Mouse (Mus musculus) heart, postnatal 0 days (tissue): ENCODE measurements around the gene Tet2. TPM values are rescaled to one million over a fixed set of nuclear protein-coding genes. Genes with fewer than 3 reads are reported as not detected.

Source experiments
- ATAC-seq: fragments of 200-750 bp; cut with Nextera tagmentation; 2 replicates; pipeline ENCODE4 v1.8.0; 2017; ENCODE audit warnings: low read depth, moderate number of reproducible peaks, moderate library complexity; ENCODE audit not compliant: insufficient read depth
- DNase-seq: peaks from one replicate; pipeline ENCODE4 v3.0.0-alpha.2; 2016; ENCODE audit warnings: low spot score
- H3K27ac ChIP-seq: fragments of 300-500 bp; sonication (generic); 2 replicates; pipeline ENCODE4 v1.5.1; 2014; ENCODE audit warnings: low read depth, mild to moderate bottlenecking
- H3K27me3 ChIP-seq: fragments of 300-500 bp; sonication (generic); 2 replicates; pipeline ENCODE4 v1.6.1; 2014; ENCODE audit warnings: low read length, mixed read lengths; ENCODE audit not compliant: control insufficient read depth, insufficient read depth
- H3K36me3 ChIP-seq: fragments of 300-500 bp; sonication (generic); replicated peaks from 2 replicates; pipeline ENCODE4 v1.6.1; 2014; ENCODE audit warnings: low read length, mixed read lengths; ENCODE audit not compliant: control insufficient read depth, insufficient read depth
- H3K4me1 ChIP-seq: fragments of 300-500 bp; sonication (generic); 2 replicates; pipeline ENCODE4 v1.6.1; 2014; ENCODE audit warnings: antibody characterized with exemption; ENCODE audit not compliant: control insufficient read depth, insufficient read depth
- H3K4me2 ChIP-seq: fragments of 300-500 bp; sonication (generic); 2 replicates; pipeline ENCODE4 v1.6.1; 2014; ENCODE audit warnings: low read depth, mild to moderate bottlenecking, low read length, moderate library complexity
- H3K4me3 ChIP-seq: fragments of 300-500 bp; sonication (generic); 2 replicates; pipeline ENCODE4 v1.5.1; 2014; ENCODE audit warnings: low read depth, low read length
- H3K9ac ChIP-seq: fragments of 300-500 bp; sonication (generic); replicated peaks from 2 replicates; pipeline ENCODE4 v1.6.1; 2014; ENCODE audit warnings: low read depth, low read length, mixed read lengths
- H3K9me3 ChIP-seq: fragments of 300-500 bp; sonication (generic); replicated peaks from 2 replicates; pipeline ENCODE4 v1.6.1; 2016; ENCODE audit warnings: low read length; ENCODE audit not compliant: control insufficient read depth
- CTCF ChIP-seq: IDR thresholded peaks from 2 replicates; pipeline ENCODE4 v1.5.1; 2016; ENCODE audit warnings: antibody characterized with exemption, control low read depth, low read depth
- EP300 ChIP-seq: IDR thresholded peaks from 2 replicates; pipeline ENCODE4 v1.6.1; 2016; ENCODE audit warnings: antibody characterized with exemption, low read depth
- WGBS: fragments of 180-500 bp; shearing (Covaris S2); extraction: QIAGEN DNeasy Blood & Tissue Kit; methylation state at CpG from one replicate; pipeline ENCODE4 v1.1.7; 2014; 5-methylcytosine and 5-hydroxymethylcytosine counted together
- polyA plus RNA-seq: library from polyadenylated mRNA; unstranded; fragments of >200 nt; fragmentation: Nextera tagmentation; extraction: Ambion mirVana; gene quantifications from 2 replicates; pipeline ENCODE4 v1.2.1, GENCODE M21; 2015
- total RNA-seq: library from RNA; depleted of rRNA; stranded (reverse); fragments of >200 nt; gene quantifications from 2 replicates; pipeline ENCODE4 v1.2.3, GENCODE M21; 2014; ENCODE audit warnings: low replicate concordance

Gene Tet2
- total and polyA plus RNA-seq, 2 experiments from 2014 or later = 10.6 to 33.4 TPM

DNA sequence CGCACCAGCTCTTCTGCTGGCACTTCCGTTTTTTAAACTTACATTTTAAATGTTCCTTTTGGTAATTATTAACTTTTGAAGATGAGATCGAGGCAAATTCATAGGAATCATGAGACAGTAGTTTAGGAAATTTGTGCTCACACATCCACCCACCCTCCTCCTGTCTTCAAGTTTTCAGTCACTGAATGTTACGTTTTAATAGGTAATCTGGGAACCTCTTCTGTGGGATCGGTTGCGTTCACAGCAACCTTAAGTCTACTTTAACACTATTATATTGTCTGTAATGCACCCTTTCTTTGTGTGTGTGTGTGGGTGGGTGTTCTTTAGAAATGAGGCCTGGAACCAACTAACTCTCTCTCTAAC, 346 bp upstream of the Tet2 start:
- Histone ChIP-seq H3K36me3 (no peaks in the 10 kb centered on the region), H3K4me2 (peak overlapping the region; percentile 87), H3K4me3 (peak overlapping the region; percentile 83), H3K27ac (peak overlapping the region; percentile 93; the same call in 1 of the 2 replicates), H3K4me1 (no peaks in the 10 kb centered on the region), H3K9me3 (no peaks in the 10 kb centered on the region), H3K27me3 (no peaks in the 10 kb centered on the region), H3K9ac (no peak overlapping the region)
- DNase-seq = no peak
- 33% methylated on average over 6 of the region's 6 CpGs for WGBS
- TF ChIP-seq EP300 = no peak
- no peak for TF ChIP-seq CTCF
- ATAC-seq = no peak

DNA sequence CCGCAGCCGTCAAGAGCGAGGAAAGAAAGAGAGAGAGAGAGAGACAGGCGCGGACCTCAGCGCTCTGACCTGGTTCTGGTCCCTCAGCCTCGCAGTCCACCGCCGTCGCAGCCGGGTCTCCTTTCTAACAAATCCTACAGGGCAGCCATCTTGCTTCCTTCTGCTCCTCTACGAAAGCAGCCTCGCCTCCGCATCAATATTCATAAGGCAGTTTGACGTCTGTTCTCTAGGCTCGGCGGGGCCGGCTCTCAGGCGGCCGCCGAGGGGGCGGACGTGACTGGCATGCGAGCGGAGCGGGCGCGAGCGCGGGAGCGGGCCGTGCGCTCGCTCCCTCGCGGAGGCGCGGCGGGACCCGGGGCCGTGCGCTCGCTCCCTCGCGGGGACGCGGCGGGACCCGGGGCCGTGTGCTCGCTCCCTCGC, 798 bp downstream of the Tet2 start:
- Histone ChIP-seq H3K9ac (peak overlapping the region; percentile 89), H3K9me3 (no peaks in the 10 kb centered on the region), H3K36me3 (no peaks in the 10 kb centered on the region), H3K27ac (peak overlapping the region; percentile 93), H3K4me1 (no peaks in the 10 kb centered on the region), H3K27me3 (no peaks in the 10 kb centered on the region), H3K4me2 (peak overlapping the region; percentile 87), H3K4me3 (peak overlapping the region; percentile 83)
- DNase-seq (peak; percentile 94), ATAC-seq (peak; percentile 91)
- WGBS = 0% methylated on average over 52 of the region's 52 CpGs
- no peak for TF ChIP-seq CTCF
- TF ChIP-seq EP300 = no peak

DNA sequence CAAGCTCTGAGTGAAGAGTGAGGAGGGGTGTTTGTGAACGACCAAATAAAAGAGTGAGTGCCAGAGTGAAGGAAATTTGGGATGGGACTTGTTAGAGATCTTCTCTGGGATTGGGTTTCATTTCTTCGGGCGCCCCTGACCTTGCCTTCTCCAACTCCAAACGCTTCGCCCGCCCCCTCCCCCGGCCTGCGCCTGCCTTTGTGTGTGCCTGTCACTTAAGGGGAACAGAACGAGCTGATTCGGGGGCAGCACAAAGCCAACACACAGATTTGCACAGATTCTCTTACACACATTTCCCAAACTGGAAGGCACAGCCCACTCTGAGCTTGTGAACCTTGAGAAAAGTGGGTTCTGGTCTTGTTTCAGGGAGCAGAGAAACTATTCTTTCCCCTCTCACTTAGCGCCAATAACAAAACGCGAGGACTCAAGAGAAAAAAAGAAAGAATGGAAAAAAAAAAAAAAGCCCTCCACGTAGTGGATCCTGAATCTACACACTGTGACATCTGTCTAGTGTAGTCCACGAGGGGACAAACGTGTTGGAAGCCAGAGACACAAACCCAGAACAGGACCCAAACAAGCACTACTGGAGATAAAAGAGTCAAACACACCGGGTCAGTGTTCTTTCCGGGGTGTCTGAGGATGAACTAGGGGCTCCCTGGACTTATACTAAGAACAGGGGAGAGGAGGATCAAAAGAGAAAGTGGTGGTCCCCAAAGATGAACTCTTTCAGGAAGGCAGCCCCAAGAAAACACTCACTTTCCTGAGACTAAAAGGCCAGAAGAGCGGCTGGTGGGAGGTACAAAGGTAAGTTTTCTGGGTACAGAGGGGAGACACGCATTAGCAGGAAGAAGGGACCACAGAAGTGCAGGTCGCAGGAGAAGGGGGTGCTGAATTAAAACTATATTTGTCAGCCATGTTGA, 1.6 kb downstream of the Tet2 start:
- DNase-seq (peak; percentile 42), ATAC-seq (no peak)
- Histone ChIP-seq H3K9ac (peak overlapping the region; percentile 89), H3K4me3 (peak overlapping the region; percentile 83), H3K4me1 (no peaks in the 10 kb centered on the region), H3K9me3 (no peaks in the 10 kb centered on the region), H3K27ac (peak overlapping the region; percentile 93), H3K36me3 (no peaks in the 10 kb centered on the region), H3K4me2 (peak overlapping the region; percentile 87), H3K27me3 (no peaks in the 10 kb centered on the region)
- TF ChIP-seq EP300 (no peak), CTCF (no peak)
- WGBS = 1% methylated on average over 21 of the region's 21 CpGs

DNA sequence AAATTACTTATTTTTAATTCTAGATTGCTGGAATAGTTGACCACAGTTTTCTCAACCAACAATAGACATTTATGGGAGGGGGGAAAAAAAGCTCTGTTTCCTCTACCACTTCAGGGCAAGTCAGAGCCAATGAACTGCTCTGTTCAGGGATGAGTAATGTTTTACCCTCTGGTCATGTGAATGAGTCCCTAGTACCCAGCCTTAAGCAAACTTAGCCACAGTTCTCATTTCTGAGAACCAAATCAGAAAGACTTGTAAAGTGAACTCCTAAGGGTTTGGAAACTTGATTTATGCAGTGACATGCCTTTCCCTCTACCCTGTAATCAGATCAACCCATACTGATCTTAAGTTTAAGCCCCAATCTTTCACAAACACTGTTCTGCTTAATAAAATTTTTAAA, 2.9 kb downstream of the Tet2 start:
- H3K36me3 ChIP-seq = no peaks in the 10 kb centered on the region
- no peak for DNase-seq
- H3K4me2 ChIP-seq = peak overlapping the region; percentile 87
- H3K4me1 ChIP-seq = no peaks in the 10 kb centered on the region
- no peaks in the 10 kb centered on the region for H3K27me3 ChIP-seq
- no peak overlapping the region for H3K4me3 ChIP-seq
- no peak overlapping the region for H3K9ac ChIP-seq
- no peak overlapping the region for H3K27ac ChIP-seq
- no peak for ATAC-seq
- TF ChIP-seq EP300 (no peak), CTCF (no peak)
- H3K9me3 ChIP-seq = no peaks in the 10 kb centered on the region

DNA sequence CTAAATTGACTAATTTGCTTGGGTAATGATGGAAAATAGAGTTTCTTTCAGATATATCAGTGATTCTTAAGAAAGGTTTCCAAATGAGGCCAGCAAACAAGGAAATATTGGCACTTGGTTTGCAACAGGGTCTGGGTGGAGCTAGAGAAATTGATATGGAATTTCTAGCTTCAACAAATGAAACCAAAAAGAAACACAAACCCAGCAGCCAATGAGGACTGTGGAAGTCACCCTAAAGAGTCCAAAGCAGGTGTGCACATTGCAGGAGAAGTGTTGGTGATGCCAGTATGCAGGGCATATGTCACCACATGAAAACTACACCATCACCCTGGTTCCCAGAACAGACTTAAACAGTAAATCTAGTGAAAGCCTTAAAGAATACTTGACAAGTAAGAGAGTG, 3.9 kb downstream of the Tet2 start:
- TF ChIP-seq CTCF (no peak), EP300 (no peak)
- Histone ChIP-seq H3K4me1 (no peaks in the 10 kb centered on the region), H3K9ac (no peak overlapping the region), H3K36me3 (no peaks in the 10 kb centered on the region; the same call in 1 of the 2 replicates), H3K27ac (no peak overlapping the region), H3K4me2 (no peak overlapping the region), H3K27me3 (no peaks in the 10 kb centered on the region), H3K4me3 (no peak overlapping the region), H3K9me3 (no peaks in the 10 kb centered on the region)
- DNase-seq = no peak
- ATAC-seq = no peak
